Mouse (Mus musculus) CH12.LX (cell line): ENCODE data around the gene Pik3c2b.

ENCODE experiments used
- CHD1 ChIP-seq: IDR thresholded peaks from 2 replicates; pipeline ENCODE4 v1.6.1; 2012; ENCODE audit warnings: low read depth, low read length, improper control_type of control experiment, inconsistent platforms
- CTCF ChIP-seq, 2 experiments: IDR thresholded peaks in 1 of 2; conservative IDR thresholded peaks in 1 of 2; 2 replicates each; pipeline ENCODE4 v1.5.1; 2011 to 2012; ENCODE audit warnings: low read depth in 2 of 2, low read length in 2 of 2, improper control_type of control experiment in 1 of 2, inconsistent platforms in 1 of 2, mild to moderate bottlenecking in 1 of 2, moderate library complexity in 1 of 2
- EP300 ChIP-seq: IDR thresholded peaks from 2 replicates; pipeline ENCODE4 v1.6.1; 2011; ENCODE audit warnings: low read length, improper control_type of control experiment
- GABPA ChIP-seq: IDR thresholded peaks from 2 replicates; pipeline ENCODE4 v1.6.1; 2012; ENCODE audit warnings: low read depth, low read length, improper control_type of control experiment, inconsistent platforms; ENCODE audit not compliant: insufficient replicate concordance
- HCFC1 ChIP-seq: IDR thresholded peaks from 2 replicates; pipeline ENCODE4 v1.6.1; 2012; ENCODE audit warnings: low read depth, mild to moderate bottlenecking, inconsistent platforms, low read length, improper control_type of control experiment
- MAX ChIP-seq: IDR thresholded peaks from 2 replicates; pipeline ENCODE4 v1.6.1; 2011; ENCODE audit warnings: low read length, improper control_type of control experiment
- MYC ChIP-seq: IDR thresholded peaks from 2 replicates; pipeline ENCODE4 v1.6.1; 2011; ENCODE audit warnings: low read depth, mild to moderate bottlenecking, improper control_type of control experiment, low read length
- POLR2A ChIP-seq: IDR thresholded peaks from 2 replicates; pipeline ENCODE4 v1.6.1; 2011; ENCODE audit warnings: low read depth, mild to moderate bottlenecking, improper control_type of control experiment, low read length
- RCOR1 ChIP-seq: conservative IDR thresholded peaks from 2 replicates; pipeline ENCODE4 v1.6.1; 2012; ENCODE audit warnings: low read depth, mild to moderate bottlenecking, inconsistent platforms, low read length, improper control_type of control experiment
- SIN3A ChIP-seq: IDR thresholded peaks from 2 replicates; pipeline ENCODE4 v1.6.1; 2012; ENCODE audit warnings: low read length, improper control_type of control experiment, inconsistent platforms
- SMC3 ChIP-seq: IDR thresholded peaks from 2 replicates; pipeline ENCODE4 v1.6.1; 2011; ENCODE audit warnings: low read depth, low read length, improper control_type of control experiment
- USF1 ChIP-seq: IDR thresholded peaks from 2 replicates; pipeline ENCODE4 v1.6.1; 2014; ENCODE audit warnings: low read depth, mild to moderate bottlenecking, inconsistent platforms, low read length, improper control_type of control experiment

DNA sequence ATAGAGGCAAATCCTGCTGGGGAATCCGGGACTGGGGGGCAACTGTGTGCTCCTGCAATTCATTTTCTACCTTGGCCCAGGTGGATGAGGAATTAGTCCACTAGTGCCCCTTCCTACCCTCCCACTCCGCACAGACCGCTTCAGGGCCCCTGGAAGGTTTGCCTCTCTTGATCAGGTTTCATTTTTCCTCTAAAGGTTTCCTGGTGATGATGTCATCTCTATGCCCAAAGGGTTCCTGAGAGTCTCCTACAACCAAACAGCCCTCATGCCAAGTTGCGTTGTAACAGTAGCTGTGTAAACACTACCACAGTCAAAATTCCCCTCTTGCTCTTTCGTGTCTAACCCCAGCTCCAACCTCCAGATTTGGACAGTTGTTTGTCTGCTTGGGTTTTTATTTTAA, 101.9 kb downstream of the Pik3c2b start:
- no peak for TF ChIP-seq EP300
- no peak for TF ChIP-seq MAX
- no peak for TF ChIP-seq CTCF (conservative IDR thresholded peaks at IDR 0.05 in 1 of 2, IDR thresholded peaks at IDR 0.05 in 1 of 2; ENCODE audit: low read depth in 2 of 2, low read length in 2 of 2)
- no peak for TF ChIP-seq GABPA
- TF ChIP-seq SMC3: no peak
- no peak for TF ChIP-seq SIN3A
- TF ChIP-seq POLR2A: no peak
- no peak for TF ChIP-seq MYC
- no peak for TF ChIP-seq USF1
- no peak for TF ChIP-seq CHD1
- TF ChIP-seq HCFC1: no peak
- no peak for TF ChIP-seq RCOR1
